Mouse (Mus musculus) liver, adult (tissue): Measurements from ENCODE around the gene Ift80.

Experiments
- GATA4 ChIP-seq: IDR thresholded peaks from 2 replicates; pipeline ENCODE4 v1.6.1; 2014; ENCODE audit warnings: mild to moderate bottlenecking, low read length; ENCODE audit not compliant: insufficient replicate concordance

The Ift80 gene

GRCm38 (mm10) chr3:69008873-69009272 is 4.5 kb upstream of the Ift80 start:
- no peak for TF ChIP-seq GATA4

- no peak for TF ChIP-seq GATA4
These were observed 1.9 kb upstream of the Ift80 start for GRCm38 (mm10) chr3:69006246-69006760.

GRCm38 (mm10) chr3:69005338-69006245 is 1.2 kb upstream of the Ift80 start:
- no peak for TF ChIP-seq GATA4

- TF ChIP-seq GATA4 = no peak
These were observed 324 bp downstream of the Ift80 start for GRCm38 (mm10) chr3:69004055-69004436.

- TF ChIP-seq GATA4 = no peak
These were observed 1.6 kb downstream of the Ift80 start for GRCm38 (mm10) chr3:69002781-69003180.

GRCm38 (mm10) chr3:68986550-68986949 is 17.8 kb downstream of the Ift80 start:
- TF ChIP-seq GATA4 = no peak

- TF ChIP-seq GATA4 = no peak
These were observed 23.5 kb downstream of the Ift80 start for GRCm38 (mm10) chr3:68980898-68981297.

GRCm38 (mm10) chr3:68979187-68979586 is 25.2 kb downstream of the Ift80 start:
- no peak for TF ChIP-seq GATA4

GRCm38 (mm10) chr3:68977696-68978095 is 26.7 kb downstream of the Ift80 start:
- no peak for TF ChIP-seq GATA4

- no peak for TF ChIP-seq GATA4
These were observed 28.6 kb downstream of the Ift80 start for GRCm38 (mm10) chr3:68975533-68976490.

GRCm38 (mm10) chr3:68974639-68975532 is 29.5 kb downstream of the Ift80 start:
- no peak for TF ChIP-seq GATA4

- TF ChIP-seq GATA4 = no peak
These were observed 30.8 kb downstream of the Ift80 start for GRCm38 (mm10) chr3:68973574-68973973.

- no peak for TF ChIP-seq GATA4
These were observed 35.2 kb downstream of the Ift80 start for GRCm38 (mm10) chr3:68969091-68969590.

- TF ChIP-seq GATA4 = no peak
These were observed 37.0 kb downstream of the Ift80 start for GRCm38 (mm10) chr3:68967404-68967803.
